Mouse (Mus musculus) v-Abl transformed pro-B cells (cell line): ENCODE measurements around the gene Gm5134.

ENCODE experiments used
- in situ Hi-C, 2 experiments: fragments of 400-800 bp; cut with MboI; formaldehyde crosslinking; loops; one replicate each; pipeline ENCODE4 v1.15.1; 2025; ENCODE audit not compliant: unreplicated experiment in 2 of 2

The Gm5134 gene

DNA sequence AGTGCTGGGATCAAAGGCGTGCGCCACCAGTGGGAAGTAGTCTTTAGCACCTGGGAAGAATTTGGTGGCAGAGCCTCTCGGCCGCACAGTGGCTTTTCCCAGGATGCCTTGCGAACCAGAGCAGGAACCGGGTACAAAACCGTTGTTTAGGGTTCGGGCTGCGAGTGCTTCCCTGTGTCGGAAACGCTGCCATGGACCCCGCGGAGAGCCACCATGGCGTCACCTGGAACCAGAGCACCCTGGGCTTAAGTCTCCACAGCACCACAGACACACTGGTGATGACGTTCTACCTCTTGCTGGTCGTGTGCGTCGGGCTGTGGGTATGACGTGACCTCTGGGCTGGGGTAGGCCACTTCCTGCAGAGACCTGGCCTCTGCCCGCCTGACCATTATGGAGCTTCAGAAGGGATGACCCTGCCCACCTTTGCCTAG lies at the start of gene Gm5134:
Gm5134 (plus strand) TSS at position 134 of the 431 bp plus-strand sequence.
- in situ Hi-C loops: loop anchor here (5.0 to 25.0 kb wide), 5 partner anchors 67 to 783 kb away; partner anchors contain the start of genes Ggt5 (in 2 of the 2) and Col6a1 (in 1 of the 2)

DNA sequence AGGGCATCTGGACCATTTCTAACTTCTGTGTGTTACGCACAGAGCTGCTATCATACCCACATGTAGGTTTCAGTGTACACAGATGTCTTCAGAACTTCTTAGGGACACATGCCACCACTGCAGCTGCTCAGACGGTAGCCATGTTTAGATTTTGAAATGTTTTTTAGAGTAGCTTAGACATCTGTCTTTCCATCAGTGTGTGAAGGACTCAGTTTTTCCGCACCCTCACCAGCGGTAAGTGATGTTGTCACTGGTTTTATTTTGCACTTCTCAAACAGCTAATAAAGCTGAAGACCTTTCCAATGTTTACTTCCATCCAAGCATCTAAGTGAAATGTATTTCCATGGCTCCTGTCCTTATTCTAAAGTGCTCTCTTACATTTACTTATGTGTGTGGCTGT lies 47.4 kb upstream of the Gm5134 start:
- in situ Hi-C loops: no loop called here

DNA sequence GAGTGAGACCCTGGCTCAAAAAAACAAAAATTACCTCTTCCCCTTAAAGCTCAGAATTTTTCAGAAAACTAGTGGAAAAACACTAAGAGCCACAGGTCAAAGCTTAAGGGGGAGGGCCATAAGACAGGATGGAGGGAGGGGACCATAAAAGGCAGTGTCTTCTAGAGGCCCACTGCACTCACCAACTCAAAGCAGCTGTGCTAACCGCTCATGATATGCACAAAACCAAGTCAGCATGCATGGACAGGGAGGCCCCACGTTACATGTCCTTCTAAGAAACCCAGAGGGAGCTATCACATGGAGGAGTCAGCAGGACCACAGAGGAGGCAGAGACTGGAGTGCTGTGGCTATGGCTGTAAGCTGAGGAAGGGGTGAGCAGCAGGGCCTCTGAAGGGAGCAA lies 43.6 kb upstream of the Gm5134 start:
- in situ Hi-C loops: no loop called here

DNA sequence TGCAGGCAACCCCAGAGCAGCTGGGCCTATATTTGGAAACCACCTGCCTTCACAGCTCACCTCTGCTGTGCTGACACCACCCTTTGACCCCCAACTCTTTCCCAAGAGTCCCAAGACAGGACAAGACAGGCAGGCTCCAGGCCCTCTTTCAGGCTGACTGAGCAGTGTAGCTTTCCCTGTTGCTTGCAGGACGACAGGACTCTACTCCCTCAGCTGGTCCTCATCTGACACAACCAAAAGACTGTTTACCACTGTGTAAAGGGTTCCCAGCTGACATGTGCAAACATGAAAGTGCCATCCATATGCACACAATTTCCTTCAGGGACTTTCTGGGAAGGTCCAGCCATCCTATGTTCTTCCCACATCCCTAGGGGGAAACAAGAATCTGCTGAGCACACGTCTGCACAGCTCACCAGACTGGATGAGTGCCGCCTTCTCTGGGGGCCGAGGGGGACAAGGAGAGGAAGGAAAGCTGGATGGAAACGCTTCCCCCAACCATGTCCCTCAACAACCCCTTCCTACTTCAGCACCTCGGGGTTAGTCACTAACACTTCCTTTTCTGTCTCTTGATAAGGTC lies 41.2 kb upstream of the Gm5134 start:
- in situ Hi-C loops: no loop called here

DNA sequence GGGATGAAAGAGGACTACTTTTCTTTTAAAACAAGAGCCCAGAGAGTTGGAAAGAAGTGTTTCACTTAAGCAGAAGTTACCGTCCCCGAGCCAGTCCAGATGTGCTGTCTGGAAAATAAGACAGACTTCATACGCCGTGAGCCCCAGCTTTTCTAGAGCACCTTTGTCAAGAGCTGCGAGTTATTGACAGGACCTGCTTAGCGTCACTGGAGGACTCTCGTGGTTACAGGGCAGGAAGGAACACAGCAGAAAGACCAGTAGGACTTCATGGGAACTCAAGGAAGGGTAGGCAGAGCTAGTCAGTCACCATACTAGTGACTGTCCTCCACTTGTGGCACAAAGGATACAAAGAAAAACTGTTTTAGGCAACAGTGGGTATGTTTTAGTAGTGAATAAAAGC lies 38.8 kb upstream of the Gm5134 start:
- in situ Hi-C loops: no loop called here

DNA sequence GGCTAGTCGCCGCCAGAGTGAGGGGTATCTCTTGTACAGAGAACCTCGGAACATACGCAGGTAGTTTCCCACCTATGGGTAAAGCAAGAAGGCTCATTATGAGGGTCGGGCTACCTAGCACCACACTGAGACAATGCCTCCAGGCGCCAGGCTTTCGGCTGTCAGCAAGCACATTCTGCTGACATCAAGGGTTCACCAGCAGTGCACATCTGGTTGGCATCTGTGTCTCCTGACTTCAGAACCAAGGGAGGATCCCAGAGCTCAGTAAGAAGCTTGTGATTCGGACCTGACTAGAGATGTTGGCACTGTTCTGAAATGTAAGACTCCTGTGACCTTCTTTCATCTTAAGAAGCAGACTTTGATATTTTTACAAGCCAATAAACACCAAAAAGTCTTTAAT lies 37.5 kb upstream of the Gm5134 start:
- in situ Hi-C loops: no loop called here

DNA sequence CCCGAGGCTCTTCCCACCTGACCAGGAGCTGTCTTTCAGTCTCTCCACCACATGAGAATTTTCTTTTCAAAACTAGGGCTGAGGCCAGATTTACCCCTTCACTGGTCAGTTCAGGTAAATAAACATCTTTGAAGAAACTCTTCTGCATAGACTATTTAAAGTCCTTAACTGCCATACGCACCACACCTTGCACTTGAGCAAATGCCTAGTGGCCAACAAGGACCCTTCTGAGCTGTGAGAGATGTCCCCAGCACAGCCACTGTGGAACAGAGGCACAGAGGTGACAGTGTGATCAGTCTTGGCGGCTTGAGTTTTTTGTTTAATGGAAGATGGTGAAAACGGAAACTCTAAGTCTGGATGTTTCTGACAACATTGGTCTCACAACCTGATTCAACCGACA lies 35.3 kb upstream of the Gm5134 start:
- in situ Hi-C loops: no loop called here

DNA sequence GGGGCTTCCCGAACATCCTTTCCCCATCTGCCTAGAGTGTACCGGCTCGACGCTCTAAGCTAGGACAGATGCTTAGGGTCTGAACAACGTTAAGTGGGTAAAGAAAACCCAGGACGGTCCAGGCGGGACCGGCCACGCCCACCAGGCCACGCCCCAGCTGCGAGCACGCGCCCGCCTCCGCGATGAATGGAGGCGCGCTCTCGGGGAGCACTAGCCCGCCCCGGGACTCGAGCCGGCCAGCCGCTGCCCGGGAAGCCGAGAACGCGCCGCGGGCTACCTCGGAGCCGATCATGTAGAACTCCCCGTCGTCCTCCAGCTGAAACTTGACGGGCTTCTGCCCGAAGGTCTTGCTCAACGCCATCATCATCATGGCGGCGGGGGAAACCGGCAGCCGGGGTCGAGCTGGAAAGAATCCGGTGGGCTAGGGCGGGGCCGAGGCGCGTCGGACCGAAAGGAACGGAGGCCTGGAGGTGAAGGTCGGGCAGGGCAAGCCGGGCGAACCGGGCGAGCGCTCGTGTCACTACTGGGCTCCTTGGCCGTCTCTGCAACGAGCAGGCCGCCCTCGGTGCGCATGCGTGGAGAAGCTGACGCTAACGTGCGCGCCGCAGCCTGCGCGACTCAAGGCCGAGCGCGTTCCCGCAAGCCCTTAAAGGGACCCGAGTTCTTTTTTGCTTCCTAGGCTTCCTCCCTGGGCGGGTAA lies 33.1 kb upstream of the Gm5134 start, which contains the start of gene Smarcb1:
Smarcb1 (minus strand) TSS at position 592 of the 700 bp plus-strand sequence.
- in situ Hi-C loops: no loop called here

DNA sequence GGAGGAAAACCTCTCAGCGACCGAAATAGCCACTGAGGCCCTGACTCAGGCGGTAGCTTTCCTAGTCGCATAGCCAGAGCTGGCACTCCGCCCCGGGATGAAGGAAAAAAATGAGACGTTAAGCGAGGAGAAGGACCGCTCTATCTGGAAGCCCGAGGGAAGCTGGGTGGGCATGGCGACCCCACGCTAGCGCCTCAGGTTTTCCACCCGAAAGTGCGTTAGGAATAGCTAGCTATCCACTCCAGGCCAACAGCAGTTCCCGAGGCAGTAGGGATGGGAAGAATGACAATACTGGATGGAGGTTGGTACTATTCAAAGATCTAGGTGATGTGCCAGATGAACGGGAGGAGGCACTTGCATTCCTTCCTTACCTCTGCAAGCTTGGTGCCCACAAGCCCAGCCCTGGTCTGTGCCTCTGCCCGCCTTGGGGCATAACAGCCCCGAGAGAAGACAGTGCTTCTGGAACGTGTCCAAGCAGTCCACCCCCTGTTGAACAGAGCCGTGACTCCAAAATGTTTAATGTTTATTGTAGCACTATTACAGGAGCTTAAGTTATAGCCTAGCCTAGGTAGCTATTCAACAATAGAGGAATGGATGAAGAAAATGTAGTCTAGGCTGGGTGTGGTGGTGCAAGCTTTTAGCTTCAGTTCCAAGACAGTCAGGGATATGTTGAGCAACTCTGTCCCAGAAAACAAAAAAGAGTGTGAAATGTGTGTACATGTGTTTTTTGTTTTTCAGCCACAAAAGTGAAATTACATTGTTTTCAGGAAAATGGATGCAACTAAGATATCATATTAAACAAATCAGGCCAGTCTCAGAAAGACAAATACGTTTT lies 32.4 kb upstream of the Gm5134 start:
- in situ Hi-C loops: no loop called here

DNA sequence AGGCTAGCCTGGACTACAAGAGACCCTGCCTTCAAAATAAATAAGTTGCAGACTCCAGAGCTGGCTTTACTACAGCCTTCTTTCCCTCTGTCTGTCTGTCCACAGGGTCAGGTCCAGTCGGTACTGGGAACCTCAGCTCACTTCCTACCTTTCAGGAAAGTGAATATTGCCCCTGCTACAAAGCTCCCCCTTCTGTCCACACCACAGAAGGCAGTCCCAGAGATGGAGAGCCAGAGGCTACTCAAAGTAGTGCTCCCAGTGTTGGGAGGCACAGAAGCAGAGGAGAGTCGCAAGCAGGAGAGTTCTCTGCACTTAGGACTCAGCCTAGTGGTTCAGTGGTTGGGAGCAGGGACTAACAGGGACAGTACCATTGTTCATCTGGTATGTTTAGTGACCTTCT lies 30.0 kb upstream of the Gm5134 start:
- in situ Hi-C loops: no loop called here

DNA sequence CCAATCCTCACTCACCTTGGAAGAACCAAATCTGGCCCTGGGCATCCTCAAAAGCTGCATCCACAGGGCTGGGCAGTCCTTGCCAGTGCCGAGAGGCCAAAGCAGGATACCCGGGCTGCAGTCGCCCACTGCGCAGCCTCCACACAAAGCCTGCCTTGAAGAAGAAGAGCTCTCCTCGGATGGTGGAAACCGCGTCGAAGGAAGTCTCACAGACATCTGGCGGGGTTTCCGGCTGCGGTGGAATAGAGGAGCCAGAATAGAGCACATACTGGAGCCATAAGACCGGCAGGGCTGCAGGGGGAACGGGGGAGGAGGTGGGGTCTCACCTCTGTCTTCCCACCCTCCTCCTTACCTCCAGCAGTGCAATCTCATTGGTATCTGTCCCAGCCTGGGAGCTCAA lies 27.9 kb upstream of the Gm5134 start:
- in situ Hi-C loops: no loop called here

DNA sequence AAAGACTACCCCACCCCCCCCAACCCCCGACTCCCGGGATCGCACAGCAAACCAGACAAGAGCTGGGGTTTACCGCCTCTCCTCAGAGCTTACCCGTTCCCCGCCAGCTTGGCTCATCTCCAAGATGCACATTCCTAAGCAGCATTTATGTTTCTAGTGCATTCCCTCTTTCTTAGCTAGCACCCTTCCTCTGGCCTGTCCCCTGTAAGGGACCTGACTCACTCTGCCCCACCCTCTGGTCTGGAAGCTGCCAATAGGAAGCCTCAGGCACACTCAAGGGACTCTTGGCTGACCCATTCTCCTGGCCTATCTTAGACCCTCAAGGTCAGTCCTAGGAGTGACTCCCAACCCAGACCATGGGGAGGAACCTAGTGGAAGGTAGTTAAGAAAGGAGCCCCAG lies 24.0 kb upstream of the Gm5134 start:
- in situ Hi-C loops: no loop called here

DNA sequence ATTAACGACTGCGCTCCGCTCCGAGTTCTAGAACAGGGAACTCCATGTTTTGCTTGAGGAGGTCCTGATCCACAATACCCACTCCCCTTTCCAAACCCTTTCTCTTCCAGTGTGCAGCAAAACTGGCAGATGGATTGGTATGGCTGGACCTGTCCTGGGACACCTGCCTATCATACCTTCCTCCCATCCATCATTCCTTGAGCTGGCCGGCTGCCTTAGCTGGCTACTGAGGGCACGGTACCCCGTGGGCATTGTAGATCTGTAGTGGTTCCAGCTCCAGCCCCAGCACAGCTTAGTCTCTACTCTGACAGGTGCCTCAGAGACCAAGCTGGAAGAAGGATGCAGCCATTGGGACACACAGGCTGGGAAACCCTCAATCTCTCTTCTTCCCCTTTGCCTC lies 23.0 kb upstream of the Gm5134 start:
- in situ Hi-C loops: no loop called here

DNA sequence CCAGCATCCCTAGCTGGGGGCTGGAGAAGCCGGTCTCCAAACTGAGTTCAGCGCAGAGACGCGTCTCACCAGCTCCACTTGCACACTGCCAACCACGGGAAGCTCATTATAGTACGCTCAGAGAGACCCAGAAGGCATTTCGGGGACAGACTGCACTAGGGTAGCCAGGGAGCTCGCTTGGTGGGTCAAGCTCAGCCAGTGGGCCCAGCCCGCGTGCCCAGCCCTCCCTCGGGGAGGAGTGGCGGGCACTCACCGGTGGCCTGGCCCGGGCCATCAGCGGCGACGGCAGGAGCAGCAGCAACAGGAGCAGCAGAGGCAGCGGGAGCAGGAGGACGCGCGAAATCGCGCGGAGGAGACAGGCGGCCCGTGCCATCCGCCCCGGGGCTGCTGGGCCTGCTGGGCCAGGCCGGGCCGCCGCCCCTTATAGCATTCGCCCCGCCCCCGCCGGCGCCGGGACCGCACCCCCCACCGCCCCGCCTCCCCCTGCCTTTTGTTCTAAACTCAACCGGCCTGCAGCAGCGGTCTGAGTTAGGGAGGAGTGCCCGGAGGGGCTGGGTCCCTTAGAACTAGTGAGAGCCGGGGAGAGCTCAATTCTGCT lies 22.1 kb upstream of the Gm5134 start:
- in situ Hi-C loops: no loop called here

DNA sequence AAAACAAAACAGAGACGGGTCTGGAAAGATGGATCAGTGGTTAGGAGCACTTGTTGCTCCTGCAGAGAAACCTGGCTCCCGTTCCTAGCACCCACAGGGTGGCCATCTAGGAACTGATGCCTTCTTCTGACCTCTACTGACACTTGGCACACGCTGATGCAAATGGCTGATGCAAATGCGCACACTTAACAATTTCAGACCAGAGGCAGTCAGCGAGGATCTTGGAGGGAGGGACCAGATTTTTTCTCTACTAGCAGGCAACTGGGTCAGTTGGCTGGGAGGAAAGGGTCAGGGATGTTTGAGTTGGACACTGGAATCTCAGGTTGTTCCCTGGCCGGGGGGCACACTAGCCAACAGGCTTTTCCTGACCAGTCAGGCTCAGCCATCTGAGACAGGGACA lies 21.4 kb upstream of the Gm5134 start, which contains the start of gene Chchd10:
Chchd10 (plus strand) TSS at position 240 of the 400 bp plus-strand sequence.
- in situ Hi-C loops: no loop called here

DNA sequence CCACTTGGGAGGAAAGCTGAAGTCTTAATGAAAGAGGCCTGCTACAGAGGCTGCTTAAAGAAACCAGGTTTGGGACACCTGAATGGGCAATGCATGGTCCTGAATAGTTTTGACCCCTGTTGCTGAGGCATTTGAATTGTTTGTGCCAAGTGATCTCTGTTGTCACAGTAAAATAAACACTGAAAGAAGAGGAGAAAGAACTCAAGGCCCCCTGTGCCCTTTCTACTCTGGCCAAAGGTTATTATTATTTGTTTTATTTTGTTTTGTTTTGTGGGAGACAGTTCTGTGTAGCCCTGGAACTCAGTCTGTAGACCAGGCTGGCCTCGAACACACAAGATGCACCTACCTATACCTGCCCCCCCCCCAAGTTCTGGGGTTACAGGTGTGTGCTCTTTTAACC lies 19.3 kb upstream of the Gm5134 start:
- in situ Hi-C loops: no loop called here

DNA sequence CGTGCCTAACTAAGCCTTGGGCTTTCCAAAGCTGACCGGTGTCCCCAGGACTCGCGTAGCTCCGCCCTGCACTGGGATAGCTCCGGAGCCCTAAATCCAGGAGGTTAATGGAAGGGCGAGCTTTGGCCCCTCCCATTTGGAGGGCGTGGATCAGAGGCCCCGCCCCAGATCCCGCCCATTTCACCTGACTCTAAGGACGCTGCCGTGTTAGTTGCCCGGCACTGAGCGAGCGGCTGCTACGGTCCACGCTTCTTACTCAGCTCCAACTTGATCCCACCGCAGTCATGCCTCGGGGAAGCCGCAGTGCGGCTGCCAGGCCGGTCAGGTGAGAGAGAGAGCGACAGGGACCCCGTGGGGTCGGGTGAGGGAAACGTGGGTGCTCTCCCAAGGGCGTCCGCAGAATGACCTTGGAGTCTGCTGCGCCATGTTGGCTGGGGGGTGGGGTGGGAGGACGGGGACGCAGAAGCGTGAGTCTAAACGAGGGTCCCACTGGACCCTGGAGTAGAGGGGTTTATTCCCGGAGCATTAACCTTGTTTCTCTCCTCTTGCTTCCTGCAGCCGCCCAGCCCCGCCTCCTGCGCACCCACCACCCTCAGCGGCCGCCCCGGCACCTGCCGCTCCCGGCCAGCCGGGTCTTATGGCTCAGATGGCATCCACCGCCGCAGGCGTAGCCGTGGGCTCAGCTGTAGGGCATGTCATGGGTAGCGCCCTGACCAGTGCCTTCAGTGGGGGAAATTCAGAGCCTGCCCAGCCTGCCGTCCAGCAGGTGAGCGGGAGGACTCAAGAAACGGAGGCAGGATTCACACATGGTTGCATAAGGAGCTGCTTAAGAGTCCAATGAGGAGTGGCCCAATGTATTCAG lies 18.4 kb upstream of the Gm5134 start, which contains the start of gene Mmp11:
Mmp11 (minus strand) TSS at position 817 of the 862 bp plus-strand sequence.
- in situ Hi-C loops: no loop called here

DNA sequence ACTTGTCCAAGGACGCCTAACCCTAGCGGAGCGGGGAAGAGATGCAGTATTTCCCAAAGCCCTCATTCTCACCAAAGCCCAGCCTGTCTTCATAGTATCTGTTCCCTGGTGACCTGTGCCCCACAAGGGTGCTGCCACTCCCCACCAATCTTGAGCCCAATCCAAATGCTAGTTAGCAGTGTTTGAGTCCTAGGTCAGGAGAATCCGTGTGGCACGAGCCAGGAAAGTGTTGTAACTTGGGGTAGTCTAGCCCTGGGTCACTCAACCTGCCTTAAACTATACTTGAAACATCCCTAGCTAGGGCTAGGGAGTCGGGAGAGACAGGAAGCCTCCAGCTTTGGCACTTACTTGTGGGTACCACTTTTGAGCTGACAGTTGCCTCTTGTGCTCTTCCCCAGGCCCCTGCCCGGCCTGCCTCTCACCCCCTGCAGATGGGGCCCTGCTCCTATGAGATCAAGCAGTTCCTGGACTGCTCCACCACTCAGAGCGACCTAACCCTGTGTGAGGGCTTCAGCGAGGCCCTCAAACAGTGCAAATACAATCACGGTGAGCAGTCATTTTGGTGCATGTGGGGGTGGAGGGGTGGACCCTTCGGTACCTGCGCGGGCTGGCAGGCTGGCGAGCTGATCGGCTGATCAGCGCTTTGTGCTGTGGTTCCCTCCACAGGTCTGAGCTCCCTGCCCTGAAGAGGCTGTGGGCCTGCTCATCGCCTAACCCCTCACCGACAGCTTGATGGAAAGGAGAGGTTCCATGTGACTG lies 17.2 kb upstream of the Gm5134 start:
- in situ Hi-C loops: no loop called here
